Mouse (Mus musculus) lung, adult 2 months (tissue): Measurements from ENCODE around the gene Msi2.

Experiments used
- CTCF ChIP-seq: fragments of 200-500 bp; IDR thresholded peaks from 2 replicates; pipeline ENCODE4 v1.5.1; 2011; ENCODE audit warnings: mild to moderate bottlenecking, low read length, control low read depth; ENCODE audit not compliant: insufficient read depth
- POLR2A ChIP-seq: fragments of 200-500 bp; IDR thresholded peaks from 2 replicates; pipeline ENCODE4 v1.6.1; 2011; ENCODE audit warnings: low read depth, mild to moderate bottlenecking, control low read depth, low read length, borderline replicate concordance; ENCODE audit errors: extremely low read depth

GRCm38 (mm10) chr11:88472731-88473130, 245.6 kb downstream of the Msi2 start:
- TF ChIP-seq CTCF = no peak
- no peak for TF ChIP-seq POLR2A
